Mouse (Mus musculus) embryonic facial prominence, embryonic 10.5 days (tissue): ENCODE measurements around the gene Gm21915. TPM values are rescaled to one million over a fixed set of nuclear protein-coding genes. Genes with fewer than 3 reads are reported as not detected.

ENCODE experiments used
- DNase-seq: peaks from one replicate; pipeline ENCODE4 v3.0.0-alpha.2; 2017; ENCODE audit warnings: low spot score
- H3K27ac ChIP-seq: fragments of 300-500 bp; sonication (generic); replicated peaks from 2 replicates; pipeline ENCODE4 v1.5.1; 2016; ENCODE audit warnings: mild to moderate bottlenecking
- H3K27me3 ChIP-seq: fragments of 300-500 bp; sonication (generic); replicated peaks from 2 replicates; pipeline ENCODE4 v1.6.1; 2016; ENCODE audit warnings: low read depth, mild to moderate bottlenecking; ENCODE audit not compliant: poor library complexity, severe bottlenecking
- H3K36me3 ChIP-seq: fragments of 300-500 bp; sonication (generic); replicated peaks from 2 replicates; pipeline ENCODE4 v1.6.1; 2016; ENCODE audit warnings: mild to moderate bottlenecking, moderate library complexity
- H3K4me1 ChIP-seq: fragments of 300-500 bp; sonication (generic); 2 replicates; pipeline ENCODE4 v1.6.1; 2016
- H3K4me3 ChIP-seq: fragments of 300-500 bp; sonication (generic); 2 replicates; pipeline ENCODE4 v1.5.1; 2016; ENCODE audit warnings: mild to moderate bottlenecking, moderate library complexity
- H3K9me3 ChIP-seq: fragments of 300-500 bp; sonication (generic); 2 replicates; pipeline ENCODE4 v1.6.1; 2016; ENCODE audit warnings: mild to moderate bottlenecking
- WGBS: fragments of 180-500 bp; shearing (Covaris S2); methylation state at CpG from one replicate; pipeline ENCODE4 v1.1.7; 2016; 5-methylcytosine and 5-hydroxymethylcytosine counted together
- polyA plus RNA-seq: library from polyadenylated mRNA; unstranded; fragments of >200 nt; fragmentation: Nextera tagmentation; extraction: Ambion mirVana; gene quantifications from 2 replicates; pipeline ENCODE4 v1.2.1, GENCODE M21; 2016

Gene Gm21915
- polyA plus RNA-seq, 1 experiment from 2014 or later, result not detected

DNA sequence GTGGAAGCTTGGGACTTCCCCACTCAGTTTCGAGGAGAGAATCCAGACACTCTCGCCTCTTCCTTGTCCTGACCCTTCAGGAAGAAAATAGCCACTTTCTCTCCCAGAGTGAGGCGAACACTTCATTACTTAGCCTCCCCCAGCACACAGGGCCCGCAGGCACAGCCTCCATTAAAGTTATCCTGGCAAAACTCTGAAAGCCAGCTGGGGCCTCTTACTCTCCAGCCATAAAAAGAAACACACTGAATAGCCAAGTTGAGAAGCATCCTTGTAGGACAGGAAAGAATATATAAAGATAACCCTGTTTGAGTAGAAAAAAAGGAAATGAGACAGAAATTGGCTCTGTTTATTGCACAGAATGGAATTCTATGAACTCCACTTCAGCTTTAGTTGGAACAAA, 8.2 kb downstream of the Gm21915 start:
- peaks cover 3% of the 10 kb centered on the region; the same call in 1 of the 2 replicates for H3K27me3 ChIP-seq
- no peak overlapping the region for H3K27ac ChIP-seq
- no peaks in the 10 kb centered on the region for H3K9me3 ChIP-seq
- peaks cover 14% of the 10 kb centered on the region for H3K4me1 ChIP-seq
- no peak for DNase-seq
- H3K4me3 ChIP-seq, result no peak overlapping the region
- H3K36me3 ChIP-seq, result no peaks in the 10 kb centered on the region
- WGBS, result 86% methylated on average over 4 of the region's 4 CpGs

DNA sequence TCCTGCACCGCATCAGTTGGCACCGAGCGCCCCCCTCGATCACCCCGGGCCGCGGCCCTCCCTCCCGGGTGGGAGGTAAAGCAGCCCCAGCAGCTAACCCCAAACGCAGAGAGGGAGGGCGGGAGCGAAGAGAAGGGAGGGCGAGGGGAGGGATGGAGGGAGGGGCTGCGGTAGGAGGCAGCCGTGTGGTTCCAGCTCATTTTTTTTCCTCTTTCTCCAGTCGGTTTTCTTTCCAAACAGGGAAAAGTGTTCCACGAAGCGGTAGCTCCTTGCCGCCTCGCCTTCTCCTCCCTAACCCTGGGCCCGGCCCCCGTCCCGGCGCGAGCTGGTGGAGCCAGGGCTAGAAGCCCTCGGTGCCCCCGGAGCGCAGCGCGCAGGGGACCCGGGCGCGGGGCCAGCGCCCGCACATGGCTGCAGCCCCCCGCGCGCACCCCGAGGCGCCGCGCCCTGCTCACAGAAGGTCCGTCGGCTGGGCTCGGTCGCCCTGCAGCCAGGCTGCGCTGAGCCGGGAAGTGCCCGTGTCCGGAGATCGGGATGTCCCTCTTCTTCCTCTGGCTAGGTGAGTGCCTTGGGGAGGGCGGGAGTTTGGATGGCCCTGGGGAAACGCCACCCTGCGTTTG, 15.5 kb downstream of the Gm21915 start, which contains the start of gene Clmp:
Clmp (plus strand) TSS at position 162 of the 620 bp plus-strand sequence.
- DNase-seq, result peak; percentile 82
- H3K4me3 ChIP-seq, result peak within 1 kb of the TSS; percentile 92
- peaks cover 43% of the 10 kb centered on the region for H3K27me3 ChIP-seq
- peak within 1 kb of the TSS; percentile 99 for H3K27ac ChIP-seq
- no peaks in the 10 kb centered on the region for H3K9me3 ChIP-seq
- peaks cover 54% of the 10 kb centered on the region for H3K4me1 ChIP-seq
- WGBS, result under 1% methylated on average over 53 of the region's 53 CpGs
- no peaks in the 10 kb centered on the region for H3K36me3 ChIP-seq

DNA sequence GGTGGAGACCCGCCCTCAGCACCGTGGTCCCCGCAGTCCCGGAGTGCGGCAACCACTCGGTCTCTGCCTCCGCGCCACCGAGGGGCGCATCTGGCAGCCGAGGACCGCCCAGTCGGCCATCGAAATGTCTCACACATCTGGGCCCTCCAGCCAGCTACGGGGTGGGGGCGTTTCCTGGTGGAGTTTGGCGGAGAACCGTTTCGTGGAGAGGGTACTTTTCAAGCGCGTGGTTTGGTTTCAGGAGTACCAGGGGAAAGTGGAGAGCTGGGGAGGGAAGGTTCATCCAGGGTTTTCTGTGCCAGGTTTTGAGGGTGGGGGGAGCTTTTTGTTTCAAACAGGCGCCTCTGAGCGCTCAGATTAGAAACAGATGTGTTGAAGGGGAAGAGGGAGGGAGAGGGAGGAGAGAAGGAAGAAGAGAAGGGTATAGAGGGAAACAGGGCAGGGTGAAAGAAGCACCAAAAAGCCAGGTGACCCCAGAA, 16.0 kb downstream of the Gm21915 start:
- peak overlapping the region; percentile 99 for H3K27ac ChIP-seq
- H3K36me3 ChIP-seq, result no peaks in the 10 kb centered on the region
- H3K9me3 ChIP-seq, result no peaks in the 10 kb centered on the region
- peak; percentile 82 for DNase-seq
- under 1% methylated on average over 23 of the region's 23 CpGs for WGBS
- peaks cover 59% of the 10 kb centered on the region for H3K4me1 ChIP-seq
- H3K27me3 ChIP-seq, result peaks cover 41% of the 10 kb centered on the region
- H3K4me3 ChIP-seq, result peak overlapping the region; percentile 92

DNA sequence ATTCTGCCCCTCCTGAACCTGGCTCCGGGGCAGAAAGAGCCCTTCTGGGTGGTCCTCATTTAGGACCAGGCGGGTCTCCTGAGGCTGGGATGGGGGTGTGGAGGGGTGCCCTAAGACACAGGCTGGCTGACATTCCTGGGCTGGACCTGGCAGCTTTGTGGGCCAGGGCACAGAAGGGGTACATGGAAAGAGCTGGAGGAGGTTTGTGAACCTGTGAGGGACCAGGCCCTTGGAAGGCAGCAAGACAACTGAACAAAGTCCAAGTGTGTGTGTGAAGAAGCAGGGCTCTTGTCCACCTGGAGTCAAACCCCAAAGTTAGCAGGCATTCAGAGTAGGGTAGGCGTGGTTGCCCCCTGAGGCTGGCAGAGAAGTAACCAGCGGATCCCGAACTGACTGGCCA, 16.6 kb downstream of the Gm21915 start:
- WGBS, result 28% methylated on average over 5 of the region's 5 CpGs
- peak overlapping the region; percentile 92 for H3K4me3 ChIP-seq
- peaks cover 65% of the 10 kb centered on the region for H3K4me1 ChIP-seq
- H3K27ac ChIP-seq, result peak overlapping the region; percentile 99
- H3K36me3 ChIP-seq, result no peaks in the 10 kb centered on the region
- H3K9me3 ChIP-seq, result no peaks in the 10 kb centered on the region
- H3K27me3 ChIP-seq, result peaks cover 40% of the 10 kb centered on the region
- DNase-seq, result no peak

DNA sequence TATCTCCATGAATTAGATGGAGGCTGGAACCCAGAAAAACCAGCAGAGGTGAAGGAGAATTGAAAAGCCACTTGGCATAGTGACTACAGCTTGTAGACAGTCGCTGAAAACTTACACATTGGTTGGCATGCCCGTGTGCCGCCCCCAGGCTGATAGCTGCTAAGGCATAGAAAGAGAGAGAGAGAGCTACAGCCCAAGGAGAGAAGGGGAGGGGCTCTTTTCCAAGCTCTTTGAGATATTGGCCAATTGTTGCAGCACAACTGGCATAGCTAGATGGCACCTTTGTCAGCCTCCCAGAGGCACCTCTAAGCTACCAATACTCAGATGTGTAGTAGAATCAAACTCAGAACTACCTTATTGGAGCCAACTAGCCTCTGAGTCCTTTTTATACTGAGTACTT, 17.1 kb downstream of the Gm21915 start:
- DNase-seq, result no peak
- Histone ChIP-seq H3K27me3 (peaks cover 40% of the 10 kb centered on the region), H3K27ac (peak overlapping the region; percentile 99), H3K4me1 (peaks cover 70% of the 10 kb centered on the region), H3K4me3 (peak overlapping the region; percentile 92), H3K36me3 (no peaks in the 10 kb centered on the region), H3K9me3 (no peaks in the 10 kb centered on the region)
- 45% methylated on average over 3 of the region's 3 CpGs for WGBS

DNA sequence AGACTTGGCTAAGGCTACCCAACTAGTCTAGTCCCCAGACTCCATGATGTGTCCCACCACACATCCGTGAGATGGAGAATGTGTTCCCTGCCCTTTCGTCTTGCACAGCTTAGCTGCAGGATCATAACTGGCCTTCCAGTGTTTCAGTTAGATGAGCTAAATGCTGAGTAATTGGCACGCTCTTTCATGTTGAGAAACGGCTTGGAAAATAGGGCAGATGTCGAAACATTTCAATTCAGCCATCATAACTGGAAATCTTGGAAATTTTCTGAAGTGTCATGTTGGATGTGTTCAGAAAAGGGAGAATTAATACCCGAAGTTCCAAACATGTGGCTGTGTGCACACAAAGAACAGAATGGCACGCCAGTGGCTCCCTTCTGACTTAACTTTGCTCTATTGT, 20.1 kb downstream of the Gm21915 start:
- 92% methylated on average over 7 of the region's 7 CpGs for WGBS
- H3K4me1 ChIP-seq, result peaks cover 85% of the 10 kb centered on the region

DNA sequence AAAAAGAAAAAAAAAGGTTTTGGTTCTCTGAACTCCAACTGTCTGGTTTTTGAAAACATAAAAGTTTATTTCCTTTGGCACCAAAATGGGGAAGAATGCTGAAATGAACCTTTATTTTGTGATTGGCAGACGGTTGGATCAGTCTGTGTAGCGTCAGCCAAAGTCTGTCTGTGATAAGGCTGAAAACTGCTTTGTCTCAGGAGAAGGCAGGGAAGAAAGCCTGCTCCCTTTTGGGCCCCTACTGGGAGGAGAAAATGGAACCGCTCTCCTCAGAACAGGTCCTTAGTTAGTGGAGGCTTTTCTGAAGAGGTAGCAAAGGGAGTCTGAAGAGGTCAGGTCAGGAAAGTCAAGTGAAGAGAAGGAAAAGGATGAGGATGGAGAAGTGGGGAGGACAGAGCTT, 22.6 kb downstream of the Gm21915 start:
- 38% methylated on average over 3 of the region's 3 CpGs for whole genome bisulfite sequencing
- H3K4me1 ChIP-seq, result peaks cover 74% of the 10 kb centered on the region
- H3K36me3 ChIP-seq, result peaks cover 22% of the 10 kb centered on the region
- no peak for DNase-seq
- peak overlapping the region; percentile 59 for H3K27ac ChIP-seq
- 0 out of 2 replicates have a peak, but pooled peaks cover 4% of the 10 kb centered on the region for H3K27me3 ChIP-seq
- H3K9me3 ChIP-seq, result no peaks in the 10 kb centered on the region
- no peak overlapping the region for H3K4me3 ChIP-seq

More for the DNA sequence above, 20.1 kb downstream of the Gm21915 start:
- no peak for DNase-seq
- no peak overlapping the region for H3K4me3 ChIP-seq
- peaks cover 25% of the 10 kb centered on the region for H3K27me3 ChIP-seq
- no peaks in the 10 kb centered on the region for H3K9me3 ChIP-seq
- H3K36me3 ChIP-seq, result 0 out of 2 replicates have a peak, but pooled peaks cover 2% of the 10 kb centered on the region
- H3K27ac ChIP-seq, result no peak overlapping the region

DNA sequence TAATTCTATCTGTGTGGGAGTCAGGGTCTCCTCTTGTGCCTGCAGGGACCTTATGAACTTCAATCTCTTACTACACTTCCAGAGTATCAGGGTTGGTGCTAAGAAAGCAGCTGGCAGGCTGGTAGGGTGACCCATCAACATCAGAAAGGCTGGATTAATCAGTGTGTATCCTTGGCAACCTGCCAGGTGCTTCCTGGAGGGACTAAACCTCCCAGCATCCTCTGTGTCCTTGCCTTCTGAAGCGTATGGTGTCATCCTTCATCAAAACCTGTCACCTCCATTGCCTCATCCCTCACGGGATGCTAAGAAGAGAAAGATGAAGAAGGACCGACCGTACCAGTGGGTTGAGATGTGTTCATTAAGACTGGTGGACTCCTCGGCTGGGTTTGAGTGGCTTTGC, 23.4 kb downstream of the Gm21915 start:
- H3K27ac ChIP-seq, result peak overlapping the region; percentile 59
- no peak for DNase-seq
- H3K4me3 ChIP-seq, result no peak overlapping the region
- peaks cover 29% of the 10 kb centered on the region for H3K36me3 ChIP-seq
- WGBS, result 64% methylated on average over 5 of the region's 5 CpGs
- no peaks in the 10 kb centered on the region for H3K9me3 ChIP-seq
- peaks cover 69% of the 10 kb centered on the region for H3K4me1 ChIP-seq
- H3K27me3 ChIP-seq, result no peaks in the 10 kb centered on the region

DNA sequence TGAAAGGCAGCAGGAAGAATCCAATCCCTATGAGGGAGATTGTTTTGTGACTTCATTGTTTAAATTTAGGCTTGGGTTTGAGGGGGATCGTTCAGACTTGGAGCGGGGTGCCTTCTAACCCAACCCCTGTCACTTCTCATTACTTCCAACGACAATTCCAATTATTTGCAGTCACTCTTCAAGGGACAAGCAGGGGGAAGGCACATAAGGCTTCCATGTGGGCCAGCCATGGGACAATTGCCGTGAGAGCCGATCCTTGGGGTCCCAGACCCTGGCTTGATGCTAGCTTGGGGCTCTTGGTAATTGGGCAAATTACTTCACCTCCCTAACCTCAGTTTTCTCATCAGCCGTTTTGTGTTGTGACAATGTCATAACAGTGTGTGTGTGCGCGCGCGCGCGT, 23.9 kb downstream of the Gm21915 start:
- H3K27me3 ChIP-seq, result no peaks in the 10 kb centered on the region
- WGBS, result 57% methylated on average over 12 of the region's 12 CpGs
- peaks cover 69% of the 10 kb centered on the region for H3K4me1 ChIP-seq

DNA sequence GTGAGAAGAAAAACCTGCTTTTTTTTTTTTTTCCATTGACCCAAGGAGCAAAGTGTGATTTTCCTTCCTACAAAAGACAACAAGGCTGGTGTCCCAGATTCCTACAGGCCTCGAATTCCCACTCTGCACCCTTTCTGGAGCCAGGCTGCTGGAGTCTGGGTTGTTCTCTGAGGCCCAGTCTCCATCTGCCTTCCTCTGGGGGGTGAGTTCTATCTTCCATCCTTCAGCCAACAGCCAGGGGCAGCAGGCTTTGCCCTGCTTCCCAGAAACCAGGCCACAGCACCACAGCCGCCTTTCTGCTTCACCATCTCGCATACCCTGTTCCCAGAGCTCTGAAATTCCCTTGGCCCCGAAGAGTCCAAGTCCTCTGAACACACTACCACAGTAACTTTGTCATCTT, 25.7 kb downstream of the Gm21915 start:
- H3K36me3 ChIP-seq, result peaks cover 35% of the 10 kb centered on the region
- peaks cover 67% of the 10 kb centered on the region for H3K4me1 ChIP-seq
- H3K9me3 ChIP-seq, result no peaks in the 10 kb centered on the region
- no peak overlapping the region for H3K27ac ChIP-seq
- H3K27me3 ChIP-seq, result no peaks in the 10 kb centered on the region
- 90% methylated on average over 4 of the region's 4 CpGs for WGBS
- DNase-seq, result no peak
- H3K4me3 ChIP-seq, result no peak overlapping the region

More for the DNA sequence above, 23.9 kb downstream of the Gm21915 start:
- no peak overlapping the region; the same call in 1 of the 2 replicates for H3K4me3 ChIP-seq
- peak overlapping the region; percentile 59 for H3K27ac ChIP-seq
- no peaks in the 10 kb centered on the region for H3K9me3 ChIP-seq
- peaks cover 33% of the 10 kb centered on the region for H3K36me3 ChIP-seq
- no peak for DNase-seq

DNA sequence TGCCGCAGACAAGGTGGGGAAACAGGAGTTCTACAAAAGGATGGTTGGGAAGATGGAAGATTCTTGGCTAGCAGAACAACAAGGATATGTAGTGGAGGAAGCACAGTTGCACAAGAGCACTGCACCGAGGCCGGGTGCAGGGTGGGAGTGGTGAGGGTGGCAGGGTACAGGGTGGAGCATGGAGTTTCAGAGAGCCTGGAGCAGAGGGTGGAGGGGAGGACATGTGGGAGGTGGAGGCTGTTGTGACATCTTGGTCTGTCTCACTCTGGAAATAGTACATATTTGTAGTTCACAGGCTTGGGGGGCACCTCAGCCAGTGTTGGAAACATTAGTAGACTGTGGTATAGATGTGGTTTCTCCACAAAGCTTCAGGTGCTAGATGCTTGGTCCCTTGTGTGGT, 28.8 kb downstream of the Gm21915 start:
- Histone ChIP-seq H3K36me3 (peaks cover 37% of the 10 kb centered on the region), H3K27me3 (no peaks in the 10 kb centered on the region), H3K27ac (no peak overlapping the region), H3K9me3 (no peaks in the 10 kb centered on the region), H3K4me1 (peaks cover 46% of the 10 kb centered on the region), H3K4me3 (no peak overlapping the region)
- 94% methylated on average over 3 of the region's 3 CpGs for WGBS
- no peak for DNase-seq

DNA sequence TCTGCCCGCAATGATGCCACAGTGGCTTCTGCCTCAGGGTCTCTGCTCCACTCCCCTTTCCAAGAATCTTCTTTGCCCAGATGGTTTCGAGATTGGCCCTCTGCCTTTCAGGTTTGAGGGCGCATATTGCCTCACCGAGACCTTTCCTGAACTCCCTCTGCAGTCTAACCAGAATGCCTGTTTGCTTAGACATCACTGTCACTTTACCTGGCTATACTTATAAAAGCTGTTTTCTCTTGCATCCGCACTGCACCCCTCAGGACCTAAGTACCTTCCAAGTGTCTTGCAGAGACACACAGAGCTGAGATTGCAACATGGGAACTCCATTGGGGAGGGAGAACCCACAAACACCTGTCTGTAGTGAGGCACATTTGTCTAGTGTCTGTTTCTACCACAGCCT, 29.8 kb downstream of the Gm21915 start:
- 93% methylated on average over 5 of the region's 5 CpGs for WGBS
- H3K27me3 ChIP-seq, result no peaks in the 10 kb centered on the region
- no peak overlapping the region for H3K27ac ChIP-seq
- H3K9me3 ChIP-seq, result no peaks in the 10 kb centered on the region
- no peak for DNase-seq
- peaks cover 46% of the 10 kb centered on the region for H3K4me1 ChIP-seq
- no peak overlapping the region for H3K4me3 ChIP-seq
- peaks cover 37% of the 10 kb centered on the region for H3K36me3 ChIP-seq
